Mouse (Mus musculus): ENCODE data around the gene Rab3ip. TPM values are rescaled to one million over a fixed set of nuclear protein-coding genes. Genes with fewer than 3 reads are reported as not detected.

Gene Rab3ip
- total RNA-seq, 2 experiments from 2014 or later, result 20.3 to 22.9 TPM

DNA sequence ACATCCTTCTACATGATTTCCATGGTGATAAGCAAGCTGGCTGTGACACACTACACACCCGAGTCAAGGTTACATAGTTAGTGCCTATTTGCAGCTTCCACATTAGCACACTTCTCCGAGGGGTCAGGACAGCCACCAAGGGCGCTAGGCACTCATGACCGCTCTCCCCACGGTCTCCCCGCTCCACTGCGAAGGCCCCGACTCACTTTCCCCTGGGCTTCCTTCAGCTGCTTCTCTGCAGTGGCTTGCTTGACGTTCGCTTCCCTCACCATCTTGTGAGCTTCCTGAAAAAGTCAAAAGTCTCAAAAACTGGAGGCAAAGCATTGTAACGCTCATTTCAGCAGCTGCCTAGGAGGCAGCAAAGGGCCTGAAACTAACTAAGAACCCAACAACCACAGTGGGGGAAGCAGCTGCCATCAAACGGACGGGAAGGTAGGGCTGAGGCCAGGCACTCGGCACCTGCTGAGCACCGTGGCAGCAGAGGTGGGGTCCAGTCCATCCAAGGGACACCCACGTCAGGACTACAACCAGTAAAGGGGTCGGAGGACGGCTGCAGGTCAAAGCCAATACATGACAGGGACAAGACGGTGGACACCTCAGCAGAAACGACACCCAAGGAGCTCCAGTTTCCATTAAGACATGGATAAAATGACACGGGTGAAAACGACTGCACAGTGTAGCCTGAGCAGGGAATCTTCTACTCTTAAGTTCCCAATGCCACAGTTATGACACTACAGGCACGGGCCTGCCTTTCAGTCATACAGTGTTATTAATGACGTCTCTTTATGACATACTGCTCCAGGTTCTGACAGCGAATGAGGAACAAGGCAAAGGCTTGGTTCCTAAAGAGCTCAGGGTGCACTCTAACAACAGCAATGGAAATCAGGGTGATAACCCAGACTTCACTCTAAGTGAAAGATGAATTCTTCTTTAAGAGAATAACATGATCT is 30.9 kb downstream of the Rab3ip start:
- no peak for DNase-seq

DNA sequence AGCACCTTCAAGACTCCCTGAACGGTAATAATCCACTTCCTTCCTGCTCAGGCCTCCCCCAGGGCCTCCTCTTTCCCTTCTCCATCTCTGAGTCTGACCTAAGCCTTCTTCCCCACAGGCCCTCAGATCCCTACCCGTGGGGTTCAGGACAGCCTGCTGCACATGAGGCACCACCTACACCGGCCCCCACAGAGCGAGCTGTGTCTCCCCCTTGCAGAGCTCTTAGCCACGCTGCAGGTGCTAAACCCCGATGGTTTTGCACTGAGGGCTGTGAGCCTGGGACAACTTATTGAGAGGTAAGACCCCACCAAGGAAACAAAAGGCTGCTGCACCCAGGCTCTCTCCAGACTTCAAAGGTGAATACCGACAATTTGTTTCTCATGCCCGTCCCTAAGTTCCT is 34.0 kb downstream of the Rab3ip start:
- no peak for DNase-seq

DNA sequence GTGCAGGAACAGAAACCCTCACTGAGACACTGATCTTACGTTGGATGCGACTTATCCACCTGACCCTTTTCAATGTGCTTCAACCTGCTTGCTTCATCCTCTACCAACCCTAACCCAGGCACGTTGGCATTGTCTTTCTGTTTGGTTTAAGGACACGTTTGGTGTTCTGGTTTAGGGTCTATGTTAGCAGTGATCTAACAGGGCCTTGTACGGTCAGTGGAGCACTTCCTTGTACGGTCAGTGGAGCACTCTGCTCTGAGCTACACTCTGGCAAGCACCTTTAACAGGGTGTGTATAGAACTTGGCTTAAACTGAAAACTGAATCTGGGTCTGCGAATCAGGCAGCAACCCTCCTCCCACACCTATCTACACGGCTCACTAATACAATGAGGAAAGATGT is 35.3 kb downstream of the Rab3ip start:
- no peak for DNase-seq

DNA sequence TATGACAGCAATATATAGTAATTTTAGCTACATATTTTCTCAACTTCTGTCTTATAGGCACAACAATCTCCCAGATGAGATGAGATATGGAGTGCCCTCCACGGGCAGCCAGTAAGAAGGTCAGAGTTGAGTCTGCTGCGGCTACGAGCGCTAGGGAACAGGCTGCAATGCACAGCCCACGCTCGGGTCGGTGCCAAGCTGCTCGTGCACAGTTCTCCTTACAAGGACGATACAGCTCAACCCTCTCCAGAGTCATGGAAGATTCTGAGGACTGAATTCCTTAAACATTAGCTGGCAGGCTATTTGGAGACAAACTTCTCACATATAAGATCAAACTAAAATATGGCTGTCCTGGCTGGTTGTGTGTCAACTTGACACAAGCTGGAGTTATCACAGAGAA is 36.0 kb downstream of the Rab3ip start:
- DNase-seq, result no peak

DNA sequence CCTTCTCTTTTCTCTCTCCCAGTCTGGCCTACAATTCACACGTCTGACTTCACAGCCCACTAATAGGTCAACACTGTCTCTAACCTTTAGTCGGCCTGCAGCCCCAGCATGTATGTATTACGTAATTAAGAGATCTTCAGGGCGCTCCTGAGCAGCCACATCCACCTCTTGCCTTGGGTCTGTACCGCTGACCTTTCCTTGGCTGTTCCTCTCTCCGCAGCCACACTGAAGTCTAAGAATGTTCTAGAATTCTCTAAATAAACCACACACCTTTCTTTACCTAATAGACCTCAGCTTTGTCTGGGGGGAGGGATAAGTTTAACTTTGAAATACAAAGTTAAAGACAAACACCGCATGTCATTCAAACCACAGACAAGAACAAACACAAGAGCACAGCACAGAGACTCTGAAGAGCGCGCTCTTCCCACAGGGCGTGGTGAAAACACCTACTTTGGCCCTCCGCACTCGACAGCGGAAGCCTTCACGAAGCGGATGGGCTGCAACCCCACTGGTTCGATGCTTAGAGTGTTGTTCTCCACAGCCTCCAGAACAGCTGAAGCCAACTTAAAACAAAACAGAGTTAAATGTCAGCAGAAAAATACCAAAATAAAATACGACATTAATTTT is 36.8 kb downstream of the Rab3ip start:
- DNase-seq, result no peak

DNA sequence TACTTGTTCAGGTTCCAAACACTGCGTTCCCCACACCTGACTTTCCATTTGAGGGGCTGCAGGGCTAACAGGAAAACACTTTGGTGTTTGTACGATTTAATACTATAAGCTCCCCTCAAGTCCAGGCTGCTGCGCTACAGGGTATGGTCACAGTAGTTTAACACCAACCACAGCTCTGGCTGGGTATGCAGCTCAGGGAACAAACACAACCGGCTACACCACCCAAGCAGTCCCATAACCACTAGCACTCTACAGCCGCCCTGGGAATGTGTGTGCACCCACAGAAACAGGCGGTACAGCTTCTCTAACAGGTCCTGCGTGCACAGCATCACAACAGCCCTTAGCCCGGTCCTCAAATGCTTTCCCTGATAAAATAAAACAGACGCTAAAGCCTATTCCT is 37.7 kb downstream of the Rab3ip start:
- DNase-seq, result no peak

DNA sequence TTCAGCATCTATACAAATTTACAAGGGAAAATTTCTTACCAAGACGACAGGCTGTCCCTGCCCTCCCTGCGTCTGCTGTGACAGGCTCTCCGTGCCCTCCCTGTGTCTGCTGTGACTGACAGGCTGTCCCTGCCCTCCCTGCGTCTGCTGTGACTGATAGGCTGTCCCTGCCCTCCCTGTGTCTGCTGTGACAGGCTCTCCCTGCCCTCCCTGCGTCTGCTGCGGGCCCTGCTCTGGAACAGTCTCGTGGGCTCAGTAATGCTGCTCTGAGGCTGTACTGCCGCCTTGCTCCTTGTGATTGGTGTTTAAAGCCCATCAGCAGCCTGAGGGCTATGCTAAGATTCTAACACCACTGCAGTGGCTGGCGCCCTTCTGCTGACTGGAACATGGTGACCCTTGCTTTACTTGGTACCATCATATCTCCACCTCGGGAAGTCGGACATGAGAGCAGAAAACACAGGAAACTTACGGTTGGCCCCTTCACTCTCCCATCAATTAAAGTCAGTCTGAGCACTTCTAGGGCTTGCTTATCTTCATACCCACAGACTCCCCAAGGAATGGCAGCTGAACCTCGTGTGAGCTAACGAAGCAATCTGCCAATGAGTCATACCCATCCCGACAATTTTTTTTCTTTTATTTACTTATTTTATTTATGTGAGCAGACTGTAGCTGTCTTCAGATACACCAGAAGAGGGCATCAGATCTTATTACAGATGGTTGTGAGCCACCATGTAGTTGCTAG is 41.5 kb downstream of the Rab3ip start:
- DNase-seq, result no peak

DNA sequence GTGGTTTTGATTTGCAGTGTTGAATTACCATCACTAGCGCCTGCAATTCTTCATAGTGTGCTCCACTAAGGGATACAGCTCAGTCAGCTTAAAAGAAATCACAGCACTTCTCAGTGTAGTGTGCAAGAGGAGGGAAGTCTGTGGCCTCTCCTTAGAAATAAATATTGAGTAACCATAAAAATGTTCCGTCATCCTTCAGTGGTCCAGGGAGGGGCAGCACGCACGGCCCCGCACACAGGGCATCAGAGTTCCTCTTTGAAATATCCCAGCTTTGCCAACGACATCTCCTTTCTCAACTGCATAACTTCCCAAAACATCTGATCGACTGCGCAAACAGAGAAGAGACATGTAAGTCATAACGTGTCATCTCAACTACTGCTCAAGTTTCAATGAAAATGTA is 43.8 kb downstream of the Rab3ip start:
- DNase-seq, result no peak

DNA sequence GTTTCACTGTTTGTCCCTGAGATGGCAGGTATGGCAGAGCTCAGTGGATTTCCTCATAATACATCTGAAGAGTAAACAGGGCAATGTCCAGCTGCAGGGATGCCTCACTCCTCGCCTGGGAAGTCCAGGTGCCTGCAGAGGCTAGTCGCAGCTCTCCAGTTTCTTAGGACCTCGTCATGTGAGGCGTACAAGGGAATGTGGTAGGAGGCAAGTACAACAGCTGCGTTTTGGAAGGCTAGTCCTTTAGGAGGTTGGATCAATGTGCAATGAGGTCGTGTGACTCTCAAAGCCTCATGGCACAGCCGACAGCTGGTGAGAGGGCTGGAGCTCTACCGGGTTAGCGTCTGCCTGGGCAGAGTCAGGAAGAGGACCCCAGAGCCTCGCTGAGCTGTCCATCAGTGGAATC is 46.1 kb downstream of the Rab3ip start:
- no peak for DNase-seq

DNA sequence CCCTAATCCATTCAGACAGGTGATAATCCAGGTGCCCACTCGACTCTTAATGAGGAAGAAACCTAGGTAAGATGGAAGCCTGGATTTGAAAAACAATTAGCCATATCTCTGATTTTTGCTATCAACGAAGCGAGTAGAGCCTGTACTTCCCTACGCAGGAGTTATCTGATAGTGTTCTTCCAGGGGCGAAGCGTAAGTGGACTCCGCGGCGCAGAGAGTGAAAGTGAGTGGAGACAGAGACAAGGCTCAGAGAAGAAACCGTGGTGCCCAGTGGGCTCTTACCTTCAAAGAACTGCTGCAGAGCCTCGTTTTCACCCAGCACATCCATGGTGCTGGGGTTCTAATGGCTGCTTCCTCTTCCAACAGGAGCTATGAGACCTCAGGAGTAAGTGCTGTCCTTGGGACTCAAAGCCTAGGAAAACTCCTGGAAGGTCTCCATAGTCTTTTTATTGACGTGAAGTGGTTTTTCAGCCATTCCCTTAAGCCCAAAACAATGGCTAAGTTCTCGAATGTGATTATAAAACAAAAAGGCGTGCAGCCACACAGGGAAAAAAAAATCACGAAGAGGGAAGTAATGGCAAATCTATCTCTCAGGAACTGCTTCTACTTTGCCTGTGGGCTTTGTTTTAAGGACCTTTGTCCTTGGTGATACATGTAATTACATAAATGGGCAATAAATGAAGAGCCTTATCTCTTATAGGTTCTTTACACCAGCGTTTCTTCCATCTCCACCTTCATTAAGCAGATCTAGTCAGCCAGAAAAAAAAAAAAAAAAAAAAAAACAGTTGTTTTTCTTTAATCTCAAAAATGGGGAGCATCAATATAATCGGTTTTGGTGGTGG is 54.0 kb downstream of the Rab3ip start, which contains the start of gene Myrfl:
Gene Myrfl (minus strand): TSS at position 584 of the 842 bp plus-strand sequence.
- no peak for DNase-seq

DNA sequence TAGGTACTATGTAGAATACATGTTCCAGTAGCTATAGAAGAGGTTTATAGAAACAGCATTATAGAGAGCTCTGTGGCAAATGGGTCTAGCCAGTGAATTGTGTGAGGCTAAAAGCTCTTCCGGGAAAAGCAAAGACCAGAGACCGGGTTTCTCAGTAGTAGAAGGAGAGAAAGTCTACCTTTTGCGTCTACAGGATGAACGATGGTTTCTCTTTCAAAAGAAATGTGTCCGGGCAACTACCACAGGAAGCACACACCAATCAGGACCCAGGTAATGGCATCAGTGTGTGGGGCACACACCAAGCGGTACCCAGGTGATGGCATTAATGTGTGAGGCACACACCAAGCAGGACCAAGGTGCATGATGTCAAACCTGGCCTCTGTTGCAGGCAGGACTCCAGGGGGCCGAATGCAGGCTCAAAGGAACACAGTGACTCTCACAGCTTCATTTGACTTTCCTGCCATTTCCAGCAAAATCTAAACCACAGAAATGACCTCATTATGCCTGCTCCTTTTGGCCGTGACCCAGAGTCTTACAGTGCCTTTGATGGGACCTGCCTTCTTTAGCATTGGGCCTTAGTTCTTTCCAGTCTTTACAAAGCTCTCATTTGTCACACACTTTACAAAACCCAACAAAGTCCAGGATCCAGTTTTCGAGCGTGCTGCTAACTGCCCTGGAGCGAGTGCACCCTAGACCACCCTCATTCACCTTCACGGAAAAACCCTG is 55.3 kb downstream of the Rab3ip start:
- DNase-seq, result no peak

DNA sequence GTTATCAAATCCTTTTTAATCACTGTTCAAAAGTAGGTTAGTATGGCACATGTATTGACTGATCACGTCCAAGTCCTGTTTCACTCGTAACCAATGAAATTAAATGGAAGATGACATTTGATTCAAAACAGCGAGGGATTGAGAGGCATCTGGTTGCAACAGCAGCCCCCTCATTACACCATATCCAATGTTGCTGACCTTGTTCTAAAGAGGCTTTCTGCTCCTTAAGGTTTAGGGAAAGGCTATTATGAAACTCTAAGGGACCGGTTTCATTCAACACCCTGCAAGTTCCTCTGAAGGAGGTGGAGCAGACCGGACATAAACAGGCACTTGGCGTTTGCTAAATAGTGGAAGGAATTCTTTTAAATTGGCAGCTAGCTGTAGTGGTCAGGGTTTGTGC is 56.0 kb downstream of the Rab3ip start:
- no peak for DNase-seq

DNA sequence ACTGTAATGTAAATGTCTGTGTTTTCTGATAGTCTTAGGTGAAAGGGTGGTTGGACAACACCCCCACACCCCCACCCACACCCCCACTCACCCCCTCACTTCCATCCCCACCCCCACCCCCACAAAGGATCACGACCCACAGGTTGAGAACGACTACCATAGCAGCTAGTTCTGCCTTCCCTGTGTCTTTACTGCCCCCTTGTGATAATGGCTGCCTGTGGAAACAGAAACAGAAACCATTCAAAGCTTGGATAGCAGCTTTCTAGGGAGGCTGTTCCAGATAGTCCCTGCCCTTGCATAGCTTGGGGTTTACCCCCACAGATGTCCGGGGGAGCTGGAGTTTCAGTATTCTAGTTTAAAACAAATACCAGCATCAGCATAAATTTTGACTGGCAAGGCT is 56.8 kb downstream of the Rab3ip start:
- no peak for DNase-seq

DNA sequence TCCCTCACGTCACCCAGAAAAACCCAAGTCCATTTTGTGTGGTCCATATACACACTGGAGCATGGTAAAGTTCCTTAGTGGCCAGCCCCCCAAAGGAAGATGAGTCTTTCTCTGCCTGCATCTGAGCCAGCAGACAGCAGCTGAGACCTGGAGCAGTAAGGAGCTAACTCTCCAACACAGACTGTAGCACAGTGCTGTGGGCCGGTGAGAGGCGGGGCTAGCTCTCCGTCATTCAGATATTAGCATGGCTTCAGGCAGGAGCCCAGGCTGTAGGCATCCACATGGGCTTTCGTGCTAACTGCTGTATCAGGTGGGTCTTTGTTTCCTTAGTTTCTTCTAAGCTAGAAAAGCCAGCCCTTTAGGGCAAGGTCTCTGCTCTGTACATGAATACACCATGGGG is 60.0 kb downstream of the Rab3ip start:
- no peak for DNase-seq

DNA sequence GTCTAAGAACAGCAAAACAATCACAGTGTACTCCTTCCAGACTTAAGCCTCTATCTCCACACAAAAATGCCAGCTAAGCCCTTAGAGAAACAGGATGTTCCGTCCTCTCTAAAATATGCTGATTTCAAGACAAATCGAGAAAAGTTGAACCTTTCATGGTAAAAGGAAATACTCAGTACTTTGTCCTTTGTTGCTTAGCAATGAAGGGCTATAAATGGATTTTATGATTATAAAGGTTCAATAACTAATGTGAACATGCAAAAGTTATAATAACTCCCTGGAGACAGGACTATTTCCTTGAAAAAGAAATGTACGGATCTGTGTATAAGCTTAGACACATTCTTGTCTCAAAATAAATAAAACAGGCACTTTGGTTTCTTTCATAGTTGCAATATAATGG is 66.0 kb downstream of the Rab3ip start:
- no peak for DNase-seq

DNA sequence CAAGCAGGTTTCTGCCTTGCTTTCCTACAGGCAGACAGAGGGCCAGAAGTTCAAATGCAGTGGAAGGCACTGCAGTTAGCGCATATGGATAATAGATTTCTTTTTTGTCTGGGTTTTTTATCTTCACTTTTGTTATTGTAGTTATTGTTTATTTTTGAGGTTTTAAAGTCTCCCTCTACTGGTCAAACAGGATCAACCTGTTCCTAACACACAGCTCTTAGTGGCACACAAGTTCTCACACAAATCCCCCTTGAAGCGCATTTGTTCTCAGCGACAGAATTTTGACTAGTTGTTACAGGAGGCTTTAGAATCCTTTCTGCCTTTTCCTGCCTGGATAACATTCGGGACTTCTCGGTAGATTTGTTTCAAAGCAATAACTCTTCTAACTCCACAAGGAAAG is 67.0 kb downstream of the Rab3ip start:
- DNase-seq, result no peak

DNA sequence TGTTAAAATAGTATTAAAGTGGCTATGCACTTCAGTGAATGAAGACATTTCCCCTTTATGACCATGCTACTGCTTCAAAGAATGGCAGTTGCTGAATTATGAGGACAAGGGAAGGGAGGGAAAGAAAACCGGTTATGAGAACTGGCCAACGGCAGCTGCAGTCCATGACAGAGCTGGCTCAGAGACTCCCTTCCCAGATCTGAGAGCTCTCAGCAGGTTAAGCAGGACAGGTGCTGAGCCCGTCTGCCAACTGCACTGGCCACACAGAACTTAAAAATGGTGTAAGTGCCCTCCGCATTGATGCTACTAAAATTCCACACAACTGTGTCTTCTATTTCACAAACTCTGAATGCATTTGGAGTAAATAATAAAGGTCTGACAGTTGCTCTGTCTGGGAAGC is 73.1 kb downstream of the Rab3ip start:
- DNase-seq, result no peak

DNA sequence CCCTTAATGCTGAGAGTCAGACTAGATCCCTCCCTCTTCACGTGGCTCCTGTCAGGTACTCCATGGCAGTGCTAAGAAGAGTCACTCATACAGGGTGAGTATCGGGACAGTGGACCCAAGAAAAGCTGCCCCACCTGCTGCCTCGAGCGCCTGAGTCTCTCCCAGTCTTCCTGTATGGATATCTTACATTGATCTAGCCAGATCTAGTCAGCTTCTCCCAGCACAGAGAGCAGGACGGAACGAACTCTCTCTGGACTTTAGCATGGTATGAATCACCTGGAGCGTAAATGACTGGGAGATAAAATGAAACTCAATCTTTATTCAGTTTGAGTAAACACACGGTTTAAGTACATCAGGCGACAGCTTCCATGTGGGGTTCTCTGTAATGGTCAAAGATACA is 76.1 kb downstream of the Rab3ip start:
- DNase-seq, result no peak

DNA sequence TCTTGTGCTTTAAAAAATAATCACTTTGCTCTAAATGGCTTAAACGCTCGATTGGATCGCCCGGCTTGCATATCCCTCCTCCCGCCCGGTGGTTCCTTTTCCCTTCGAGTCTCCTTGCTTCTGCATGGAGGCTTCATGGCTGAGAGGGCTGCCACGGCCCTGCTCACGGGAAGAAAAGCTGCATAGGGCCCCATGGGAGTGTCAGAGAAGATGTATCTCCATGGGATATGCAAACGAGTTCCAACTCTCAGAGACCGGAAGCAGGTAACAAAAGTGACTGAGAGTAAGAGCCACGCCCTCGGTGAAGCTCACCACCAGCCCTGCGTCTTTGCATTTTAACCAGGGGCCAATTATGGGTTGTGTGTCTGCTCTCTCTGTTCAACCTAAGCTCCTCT is 78.6 kb downstream of the Rab3ip start:
- DNase-seq, result no peak

DNA sequence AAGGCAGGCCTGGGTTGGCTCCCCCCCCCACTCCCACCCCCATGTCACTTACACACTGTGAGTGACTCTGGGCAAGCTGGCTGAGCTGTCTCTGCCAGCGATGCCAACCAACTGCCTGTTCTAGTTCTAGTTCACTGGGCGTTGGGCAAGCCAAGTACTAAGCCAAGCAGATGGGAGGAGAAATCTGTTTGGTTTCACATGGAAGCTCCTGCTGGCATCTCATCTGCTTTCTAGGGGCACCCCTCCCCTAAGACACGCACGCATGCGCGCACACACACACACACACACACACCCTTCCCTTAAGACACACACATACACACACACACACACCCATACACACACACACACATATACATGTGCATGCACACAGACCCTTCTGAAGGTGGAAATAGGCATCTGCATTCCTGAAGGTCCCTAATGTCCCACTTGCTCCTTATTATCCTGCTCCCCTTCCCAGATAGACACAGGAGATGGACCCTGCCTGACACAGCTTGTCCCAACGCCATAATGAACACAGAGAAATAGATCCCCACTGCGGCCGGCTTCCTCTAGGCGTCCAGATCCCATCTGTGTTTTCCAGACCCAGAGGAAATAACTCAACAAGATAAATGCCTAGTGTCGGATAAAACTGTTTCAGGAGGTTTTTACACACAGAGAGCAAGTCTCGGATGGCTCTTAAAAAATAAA is 79.1 kb downstream of the Rab3ip start:
- DNase-seq, result no peak

DNA sequence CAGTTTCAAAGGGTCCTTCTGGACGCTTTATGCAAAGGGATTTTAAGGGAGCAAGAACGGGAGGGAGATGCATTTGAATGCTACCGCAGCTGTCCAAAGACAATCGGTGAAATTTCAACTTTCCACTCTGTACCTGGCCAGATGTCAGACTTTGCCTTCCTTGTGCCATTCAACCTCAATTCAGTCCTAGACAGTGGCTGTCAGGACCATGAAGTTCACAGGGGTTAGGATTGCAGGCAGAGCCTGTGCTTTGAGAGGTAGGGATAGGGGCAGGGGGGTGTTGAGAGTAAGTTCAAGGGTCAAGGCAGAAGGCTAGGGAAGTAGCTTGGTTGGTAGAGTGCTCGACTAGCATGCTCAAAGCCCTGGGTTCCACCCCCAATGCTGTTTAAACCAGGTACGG is 79.8 kb downstream of the Rab3ip start:
- DNase-seq, result no peak

All from gastrocnemius, postnatal 25 days (tissue).